Mouse (Mus musculus): Measurements from ENCODE around the gene Apln.

The Apln gene

DNA sequence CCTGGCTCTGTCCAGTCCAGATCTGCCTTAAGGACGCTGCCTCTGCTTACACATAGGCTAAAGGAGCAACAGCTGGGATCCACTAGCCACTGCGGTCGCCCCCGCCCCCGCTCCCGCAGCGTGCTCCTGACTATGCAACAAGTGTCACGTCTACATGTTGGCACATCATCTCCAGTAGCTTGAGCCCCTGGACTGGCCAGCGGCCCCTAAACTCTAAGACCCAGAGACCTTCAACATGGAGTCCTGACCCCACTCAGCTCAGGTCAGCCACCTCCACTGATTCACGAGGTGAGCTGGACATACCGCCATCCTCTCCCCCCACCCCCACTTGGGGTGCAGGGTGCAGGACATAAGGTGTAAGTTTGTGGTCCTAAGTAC, 898 bp downstream of the Apln start:
- no peak for TF ChIP-seq GATA4 (IDR thresholded peaks at IDR 0.05; ENCODE audit: insufficient replicate concordance, low read length)

DNA sequence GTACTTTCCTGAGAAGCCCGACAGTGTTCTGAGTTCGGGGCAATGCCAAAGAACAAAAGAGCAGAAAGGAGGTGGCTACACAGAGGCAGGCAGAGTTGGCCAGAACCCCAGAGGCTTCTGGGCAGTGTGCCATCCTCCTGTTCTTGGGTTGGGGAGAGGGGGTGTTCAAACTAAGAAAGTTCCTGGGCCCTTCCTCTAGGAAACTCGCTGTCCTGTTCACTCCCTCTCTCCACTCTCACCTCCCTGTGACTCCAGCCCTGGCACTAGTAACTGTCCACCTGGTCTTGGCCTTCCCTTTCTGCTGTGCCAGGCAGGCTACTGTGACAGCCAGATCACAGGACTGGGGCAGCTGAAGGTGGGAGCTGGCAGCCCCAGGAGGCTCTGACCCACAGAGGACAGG, 1.6 kb downstream of the Apln start:
- TF ChIP-seq GATA4 (IDR thresholded peaks at IDR 0.05; ENCODE audit: insufficient replicate concordance, low read length): no peak

DNA sequence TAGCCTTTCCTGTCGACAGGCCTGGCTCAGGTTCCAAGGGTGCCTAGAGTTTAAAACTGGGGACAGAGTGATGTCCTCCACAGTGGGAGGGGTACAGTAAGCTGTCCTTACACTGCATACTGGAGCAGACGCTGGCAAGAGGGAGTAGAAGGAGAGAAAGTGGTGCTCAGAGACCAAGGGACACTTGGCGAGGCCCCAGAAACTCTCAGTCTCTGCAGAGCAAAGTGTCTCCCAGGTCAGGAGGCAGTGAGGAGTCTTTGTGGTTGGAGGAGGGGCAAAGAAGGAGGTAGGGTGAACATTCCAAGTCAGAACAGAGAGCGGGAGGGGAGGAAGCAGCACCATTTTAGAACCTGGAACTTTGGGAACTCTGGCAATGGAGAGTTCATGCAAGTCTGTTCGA, 2.8 kb downstream of the Apln start:
- TF ChIP-seq GATA4 (IDR thresholded peaks at IDR 0.05; ENCODE audit: insufficient replicate concordance, low read length): no peak

DNA sequence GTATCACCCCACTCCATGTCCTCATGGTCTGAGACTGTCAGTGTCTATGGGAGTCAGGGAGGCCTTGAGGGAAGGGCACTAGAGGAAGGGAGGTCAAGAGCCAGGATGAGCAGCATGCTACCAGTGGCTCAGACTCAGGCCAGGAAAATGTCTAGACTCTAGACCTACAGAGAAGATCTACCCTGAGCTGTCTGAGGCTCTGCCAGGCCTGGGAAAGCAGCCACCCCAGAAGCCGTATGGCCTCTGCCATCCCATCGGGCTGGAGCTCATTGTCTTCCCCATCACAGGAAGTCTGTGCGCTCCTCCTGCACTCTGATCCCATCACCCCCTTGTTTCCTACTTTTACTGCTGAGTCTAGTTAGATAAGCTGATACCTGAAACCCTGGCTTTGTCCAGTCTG, 4.1 kb downstream of the Apln start:
- TF ChIP-seq GATA4 (IDR thresholded peaks at IDR 0.05; ENCODE audit: insufficient replicate concordance, low read length): no peak

DNA sequence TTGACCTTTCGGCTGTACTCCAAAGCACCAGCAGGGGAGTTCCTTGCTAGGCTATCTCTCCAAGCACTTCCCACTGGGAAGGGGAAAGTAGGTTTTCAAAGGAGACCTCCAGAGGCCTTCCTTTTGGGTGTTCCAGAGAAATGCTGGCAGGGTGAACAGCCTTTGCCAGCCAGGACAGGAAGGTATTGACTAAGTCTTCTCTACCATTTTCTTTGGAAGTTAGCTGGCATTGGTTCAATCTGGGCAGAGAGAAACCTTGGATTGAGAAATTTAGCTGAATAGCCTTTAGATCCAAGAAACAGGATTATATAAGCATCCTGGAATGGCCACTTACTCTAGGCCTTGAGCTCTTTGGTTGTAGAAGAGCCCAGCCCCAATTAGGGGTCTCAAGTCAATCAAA, 11.8 kb downstream of the Apln start:
- no peak for TF ChIP-seq GATA4 (IDR thresholded peaks at IDR 0.05; ENCODE audit: insufficient replicate concordance, low read length)

DNA sequence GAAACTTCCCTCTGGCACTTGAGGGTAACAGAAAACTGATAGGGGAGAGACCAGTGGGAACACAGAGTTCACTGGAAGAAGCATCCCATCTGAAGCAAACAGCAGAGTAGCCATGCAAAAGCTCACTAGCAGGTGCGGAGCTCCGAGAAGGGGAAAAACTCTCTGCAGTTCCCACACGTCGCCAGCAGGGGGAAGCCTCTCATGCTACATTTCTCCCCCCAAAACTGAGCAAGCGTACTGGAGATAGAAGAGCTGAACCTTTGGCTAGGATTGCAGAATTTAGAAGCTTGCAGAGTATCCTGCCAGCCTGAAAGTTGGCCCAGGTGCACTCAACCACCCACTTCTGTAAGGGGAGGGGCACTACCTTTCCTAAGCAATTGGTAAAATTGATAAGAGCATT, 14.7 kb downstream of the Apln start:
- no peak for TF ChIP-seq GATA4 (IDR thresholded peaks at IDR 0.05; ENCODE audit: insufficient replicate concordance, low read length)

DNA sequence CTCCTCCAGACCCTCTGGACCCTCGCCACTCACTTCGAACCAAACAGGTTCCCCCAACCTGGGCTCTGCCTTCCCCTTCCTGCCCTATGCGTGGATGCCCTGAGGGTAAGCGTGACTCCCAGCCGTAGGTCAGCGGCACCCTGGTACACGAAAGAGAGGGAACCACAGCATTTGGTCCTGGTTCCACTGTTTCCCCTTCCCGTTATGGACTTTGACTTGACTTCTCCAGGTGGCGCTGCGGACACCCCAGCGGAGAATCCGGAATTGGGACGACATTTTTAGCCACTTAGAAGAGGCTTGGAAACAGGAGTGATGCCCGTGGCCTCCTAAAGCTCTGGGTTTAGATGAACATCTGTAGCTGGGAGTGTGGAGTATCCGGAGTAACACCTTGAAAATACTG, 15.3 kb downstream of the Apln start:
- TF ChIP-seq GATA4 (IDR thresholded peaks at IDR 0.05; ENCODE audit: insufficient replicate concordance, low read length): no peak

DNA sequence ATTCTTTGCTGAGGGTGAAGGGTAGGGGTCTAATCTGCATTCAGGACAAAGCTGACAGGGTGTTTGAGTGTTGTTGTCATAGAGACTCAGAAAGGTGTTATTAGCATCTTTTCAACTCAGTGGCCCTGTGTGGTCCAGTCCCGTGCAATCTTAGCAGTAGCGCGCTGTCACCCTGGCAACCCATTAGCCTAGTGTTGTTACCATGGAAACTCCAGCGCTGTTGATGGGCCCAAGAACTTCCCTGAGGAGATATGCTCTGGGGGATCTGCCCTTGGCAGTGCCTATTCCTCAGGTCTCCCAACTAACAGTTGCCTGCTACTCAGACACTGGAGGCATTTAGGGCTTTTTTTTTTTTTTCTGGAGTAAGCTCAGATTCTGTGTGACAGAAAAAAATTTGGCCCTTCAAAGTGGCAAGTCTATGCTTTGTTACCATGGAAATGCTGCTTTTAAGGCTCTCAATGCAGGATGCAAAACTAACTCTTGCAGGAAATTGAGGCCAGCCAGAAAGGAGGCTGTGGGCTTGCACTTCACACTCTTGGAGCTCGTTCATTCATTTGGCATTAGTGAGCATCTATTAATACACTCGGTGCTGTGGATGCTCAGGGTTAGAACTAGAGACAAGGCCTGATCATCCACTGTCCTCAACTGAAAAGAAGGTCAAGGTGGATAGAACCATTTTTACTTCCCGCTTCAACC, 17.6 kb downstream of the Apln start:
- TF ChIP-seq GATA4 (IDR thresholded peaks at IDR 0.05; ENCODE audit: insufficient replicate concordance, low read length): no peak

DNA sequence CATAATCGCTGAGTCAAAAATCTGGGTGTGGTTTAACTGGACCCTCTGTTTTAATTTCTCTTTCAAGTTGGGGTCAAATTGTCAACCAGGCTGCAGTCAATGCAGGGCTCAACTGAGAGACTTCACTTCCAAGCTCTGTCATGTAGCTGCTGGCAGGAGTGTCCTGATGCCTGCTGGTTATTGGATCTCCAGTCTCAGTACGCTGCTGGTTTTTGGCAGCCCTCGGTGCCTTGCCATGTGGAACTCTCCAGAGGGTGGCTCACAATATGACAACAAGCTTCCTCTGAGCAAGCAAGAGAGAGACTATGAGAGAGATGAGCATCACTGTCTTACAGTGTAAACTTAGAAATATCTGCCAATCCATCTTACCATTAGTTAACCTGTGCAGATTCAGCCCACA, 23.0 kb downstream of the Apln start:
- no peak for TF ChIP-seq GATA4 (IDR thresholded peaks at IDR 0.05; ENCODE audit: insufficient replicate concordance, low read length)

DNA sequence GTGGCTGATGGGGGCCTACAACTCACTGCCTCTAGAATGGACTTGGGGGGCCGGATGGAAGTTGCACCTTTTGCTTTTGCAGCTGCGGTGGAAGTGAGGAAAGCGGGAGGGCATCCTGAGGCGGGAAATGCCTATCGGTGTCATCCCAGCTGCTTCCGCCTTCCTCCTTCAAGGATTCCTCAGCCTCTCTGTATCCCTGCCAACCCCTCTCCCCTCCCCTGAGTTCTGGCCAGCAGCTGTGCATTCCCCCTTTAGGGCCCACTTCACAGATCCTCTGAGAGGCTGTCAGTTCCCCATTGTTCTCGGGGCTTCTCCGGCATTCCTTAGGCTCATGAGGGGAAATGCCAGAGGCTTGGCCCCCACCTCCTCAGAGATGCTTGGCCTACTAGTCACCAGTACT, 28.6 kb downstream of the Apln start:
- no peak for TF ChIP-seq GATA4 (IDR thresholded peaks at IDR 0.05; ENCODE audit: insufficient replicate concordance, low read length)

DNA sequence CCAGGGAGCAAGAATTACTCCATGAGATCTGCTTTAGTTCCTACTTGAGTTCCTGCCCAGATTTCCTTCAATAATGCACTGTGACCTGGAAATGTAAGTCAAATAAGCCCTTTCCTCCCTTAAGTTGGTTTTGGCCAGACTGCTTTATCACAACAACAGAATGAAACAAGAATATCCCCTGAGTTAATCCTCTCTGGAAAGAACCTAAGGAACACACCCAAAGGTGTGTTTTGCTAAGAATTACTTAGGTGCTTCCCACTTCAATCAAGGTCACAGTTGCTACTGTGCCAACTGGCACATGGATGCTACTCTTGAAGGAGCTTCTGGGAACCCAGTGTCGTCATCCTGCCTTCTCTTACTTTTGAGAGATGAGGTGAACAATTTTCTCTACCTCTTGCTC, 29.9 kb downstream of the Apln start:
- TF ChIP-seq GATA4 (IDR thresholded peaks at IDR 0.05; ENCODE audit: insufficient replicate concordance, low read length): no peak

DNA sequence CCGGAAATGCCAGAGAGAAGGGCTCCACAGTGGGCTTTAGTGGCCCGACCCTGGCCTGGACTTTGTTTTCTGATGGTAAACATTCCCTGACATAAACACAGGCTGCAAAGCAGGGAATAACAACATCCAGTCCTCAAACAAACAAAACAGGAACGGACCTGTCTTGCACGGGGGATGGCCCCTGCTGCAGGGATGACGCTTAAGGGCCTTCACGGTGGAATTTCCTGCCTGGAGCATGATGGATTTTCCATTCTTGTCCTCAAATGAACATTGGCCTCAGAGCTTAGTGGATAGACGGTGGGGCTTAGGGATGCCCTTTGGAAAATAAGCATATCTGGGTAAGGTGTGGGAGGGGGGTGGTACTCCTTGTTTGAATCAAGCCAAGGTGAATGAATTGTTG, 33.5 kb downstream of the Apln start:
- no peak for TF ChIP-seq GATA4 (IDR thresholded peaks at IDR 0.05; ENCODE audit: insufficient replicate concordance, low read length)

DNA sequence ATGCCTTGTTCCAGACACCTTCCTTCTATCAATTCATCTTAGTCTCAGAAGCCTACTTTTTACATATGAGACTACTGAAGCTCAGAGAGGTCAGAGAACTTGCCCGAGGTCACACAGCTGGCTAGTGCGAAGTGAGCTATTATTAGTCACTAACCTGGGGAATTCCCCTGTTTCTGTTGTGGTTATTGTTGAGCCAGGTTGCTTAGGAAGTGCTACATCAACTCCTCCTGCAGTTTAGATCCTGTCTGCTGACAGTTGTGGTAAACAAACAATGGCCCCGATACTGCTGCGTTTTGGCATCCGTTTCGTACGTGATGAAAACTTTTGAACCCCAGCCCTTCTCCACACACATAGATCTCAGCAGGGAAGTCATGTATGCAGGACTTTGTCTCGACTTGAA, 36.2 kb downstream of the Apln start:
- no peak for TF ChIP-seq GATA4 (IDR thresholded peaks at IDR 0.05; ENCODE audit: insufficient replicate concordance, low read length)

DNA sequence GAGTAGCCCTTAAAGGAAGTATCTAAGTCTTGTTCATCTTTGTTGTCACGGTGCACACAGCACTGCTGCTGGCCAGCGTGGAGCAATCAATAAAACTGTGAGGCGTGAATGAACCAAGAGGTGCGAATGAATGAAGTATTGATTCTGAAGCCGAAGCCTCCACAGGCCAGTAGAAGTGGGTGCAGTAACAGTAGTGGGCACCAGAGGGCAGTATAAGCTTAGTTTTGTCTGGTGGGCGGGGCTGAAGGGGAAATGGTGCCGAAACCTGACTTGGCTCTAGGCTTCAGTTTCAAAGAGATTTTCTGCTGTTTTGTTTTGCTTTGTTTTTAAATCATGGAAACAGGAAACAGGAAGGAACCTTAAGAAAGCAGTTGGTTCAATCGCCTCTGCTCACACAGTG, 42.0 kb downstream of the Apln start:
- TF ChIP-seq GATA4 (IDR thresholded peaks at IDR 0.05; ENCODE audit: insufficient replicate concordance, low read length): no peak

DNA sequence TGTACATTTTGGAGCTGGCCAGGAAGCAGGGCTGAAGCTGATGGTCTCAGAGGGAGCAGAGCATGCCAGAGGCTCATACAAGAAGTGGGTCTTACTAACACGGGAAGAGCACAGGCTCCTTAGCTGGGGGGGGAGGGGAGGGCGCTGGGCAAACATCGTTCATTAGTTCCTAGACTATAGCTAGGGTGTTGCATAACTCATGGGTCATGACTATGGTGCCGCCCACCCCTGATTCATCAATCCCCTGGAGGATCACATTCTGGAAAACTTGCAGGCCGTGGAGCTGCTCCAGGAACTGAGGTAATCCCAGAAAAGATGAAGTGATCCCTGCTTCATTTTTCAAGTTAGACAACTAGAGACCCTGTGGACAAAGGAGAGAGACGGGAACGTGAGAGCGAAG, 46.6 kb downstream of the Apln start:
- no peak for TF ChIP-seq GATA4 (IDR thresholded peaks at IDR 0.05; ENCODE audit: insufficient replicate concordance, low read length)

DNA sequence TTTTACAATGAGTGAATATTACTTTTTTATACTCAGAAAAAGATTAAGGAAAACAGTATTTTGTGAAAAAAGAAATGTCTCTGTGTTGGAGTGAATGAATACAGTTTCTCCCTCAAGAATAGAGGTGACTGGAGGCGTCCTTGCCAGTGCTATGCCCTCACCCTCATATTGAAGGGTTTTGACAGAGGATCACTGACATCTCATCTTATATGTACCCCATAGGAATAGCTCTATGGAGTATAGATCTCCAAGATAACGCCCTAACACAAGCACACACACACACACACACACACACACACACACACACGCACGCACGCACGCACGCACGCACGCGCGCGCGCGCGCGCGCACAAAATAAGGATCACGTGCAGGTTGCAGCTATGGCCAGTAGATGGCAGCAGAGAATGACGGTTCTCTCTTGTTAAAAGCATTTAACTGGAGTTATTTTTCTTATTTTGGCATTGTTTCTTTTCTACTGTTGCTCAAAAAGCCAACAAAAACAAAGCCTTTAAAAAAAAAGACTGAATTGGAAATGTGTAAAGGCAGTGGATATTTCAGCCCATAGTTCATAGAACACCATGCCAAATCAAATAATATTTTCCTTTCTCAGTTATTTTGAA, 49.5 kb downstream of the Apln start:
- no peak for TF ChIP-seq GATA4 (IDR thresholded peaks at IDR 0.05; ENCODE audit: insufficient replicate concordance, low read length)

DNA sequence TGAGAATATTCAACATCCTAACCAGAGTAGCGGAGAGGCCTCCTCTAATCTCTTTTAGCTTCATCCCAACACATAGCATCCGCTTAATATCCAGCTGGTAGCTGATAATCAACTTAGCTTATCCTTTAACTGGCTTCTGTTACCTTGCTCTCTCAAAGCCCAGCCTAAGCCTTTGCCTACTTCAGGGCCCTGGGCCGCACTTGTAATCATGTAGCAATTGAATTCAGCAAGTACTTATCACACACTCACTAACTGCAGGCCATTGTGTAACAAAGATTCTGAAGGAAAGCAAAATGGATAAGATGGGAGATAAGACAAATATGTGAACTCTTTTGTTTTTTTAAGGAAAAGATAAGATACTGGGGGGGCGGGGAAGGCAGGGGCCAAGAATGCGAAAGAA, 57.6 kb downstream of the Apln start:
- no peak for TF ChIP-seq GATA4 (IDR thresholded peaks at IDR 0.05; ENCODE audit: insufficient replicate concordance, low read length)
